Mouse (Mus musculus) hindbrain, postnatal 0 days (tissue): ENCODE data around the gene Mrps18b. TPM values are rescaled to one million over a fixed set of nuclear protein-coding genes. Genes with fewer than 3 reads are reported as not detected.

Experiments used
- ATAC-seq: fragments of 200-750 bp; cut with Nextera tagmentation; 2 replicates; pipeline ENCODE4 v1.8.0; 2017; ENCODE audit warnings: mild to moderate bottlenecking, moderate TSS enrichment, moderate library complexity
- DNase-seq: peaks from one replicate; pipeline ENCODE4 v3.0.0-alpha.2; 2015; ENCODE audit warnings: low spot score
- H3K27ac ChIP-seq: fragments of 300-500 bp; sonication (generic); 2 replicates; pipeline ENCODE4 v1.5.1; 2014; ENCODE audit warnings: mild to moderate bottlenecking
- H3K27me3 ChIP-seq: fragments of 300-500 bp; sonication (generic); 2 replicates; pipeline ENCODE4 v1.6.1; 2014; ENCODE audit warnings: low read length, mixed read lengths; ENCODE audit not compliant: insufficient read depth
- H3K36me3 ChIP-seq: fragments of 300-500 bp; sonication (generic); 2 replicates; pipeline ENCODE4 v1.6.1; 2014; ENCODE audit warnings: low read length, mixed read lengths; ENCODE audit not compliant: insufficient read depth
- H3K4me1 ChIP-seq: fragments of 300-500 bp; sonication (generic); 2 replicates; pipeline ENCODE4 v1.6.1; 2014; ENCODE audit warnings: antibody characterized with exemption, low read length, mixed read lengths; ENCODE audit not compliant: insufficient read depth
- H3K4me2 ChIP-seq: fragments of 300-500 bp; sonication (generic); 2 replicates; pipeline ENCODE4 v1.6.1; 2014; ENCODE audit warnings: low read depth, mild to moderate bottlenecking, low read length, moderate library complexity, mixed read lengths
- H3K4me3 ChIP-seq: fragments of 300-500 bp; sonication (generic); 2 replicates; pipeline ENCODE4 v1.5.1; 2014; ENCODE audit warnings: low read length
- H3K9ac ChIP-seq: fragments of 300-500 bp; sonication (generic); replicated peaks from 2 replicates; pipeline ENCODE4 v1.6.1; 2014; ENCODE audit warnings: mild to moderate bottlenecking, low read length, moderate library complexity, mixed read lengths
- H3K9me3 ChIP-seq: fragments of 300-500 bp; sonication (generic); 2 replicates; pipeline ENCODE4 v1.6.1; 2016; ENCODE audit warnings: low read length, mixed read lengths
- CTCF ChIP-seq: IDR thresholded peaks from 2 replicates; pipeline ENCODE4 v1.5.1; 2016; ENCODE audit warnings: antibody characterized with exemption, control low read depth, low read depth
- WGBS: fragments of 180-500 bp; shearing (Covaris S2); extraction: QIAGEN DNeasy Blood & Tissue Kit; methylation state at CpG from one replicate; pipeline ENCODE4 v1.1.7; 2014; 5-methylcytosine and 5-hydroxymethylcytosine counted together
- polyA plus RNA-seq: library from polyadenylated mRNA; unstranded; fragments of >200 nt; fragmentation: Nextera tagmentation; extraction: Ambion mirVana; gene quantifications from 2 replicates; pipeline ENCODE4 v1.2.1, GENCODE M21; 2015
- total RNA-seq: library from RNA; depleted of rRNA; stranded (reverse); fragments of >200 nt; gene quantifications from 2 replicates; pipeline ENCODE4 v1.2.3, GENCODE M21; 2014

Gene Mrps18b
- total and polyA plus RNA-seq, 2 experiments from 2014 or later: 42.9 to 72.2 TPM

- Histone ChIP-seq H3K4me3 (no peak overlapping the region), H3K27me3 (no peaks in the 10 kb centered on the region), H3K9ac (no peak overlapping the region), H3K36me3 (peaks cover 46% of the 10 kb centered on the region), H3K9me3 (no peaks in the 10 kb centered on the region), H3K4me2 (no peak overlapping the region), H3K27ac (no peak overlapping the region), H3K4me1 (peaks cover 25% of the 10 kb centered on the region)
- DNase-seq (no peak), ATAC-seq (no peak)
- 91% methylated on average over 4 of the region's 4 CpGs for WGBS
- no peak for TF ChIP-seq CTCF
Observed at GRCm38 (mm10) chr17:35923281-35923680, 7.1 kb upstream of the Mrps18b start.

- Histone ChIP-seq H3K4me2 (no peak overlapping the region), H3K36me3 (peaks cover 39% of the 10 kb centered on the region), H3K27me3 (no peaks in the 10 kb centered on the region), H3K27ac (no peak overlapping the region), H3K4me1 (peaks cover 25% of the 10 kb centered on the region), H3K9ac (no peak overlapping the region), H3K9me3 (no peaks in the 10 kb centered on the region), H3K4me3 (no peak overlapping the region)
- ATAC-seq (no peak), DNase-seq (no peak)
- TF ChIP-seq CTCF: no peak
- WGBS: 81% methylated on average over 3 of the region's 3 CpGs
Observed at GRCm38 (mm10) chr17:35922566-35922965, 6.4 kb upstream of the Mrps18b start.

- peaks cover 34% of the 10 kb centered on the region for H3K36me3 ChIP-seq
- no peak overlapping the region for H3K4me3 ChIP-seq
- 71% methylated on average over 4 of the region's 4 CpGs for WGBS
- H3K4me2 ChIP-seq: no peak overlapping the region
- peaks cover 25% of the 10 kb centered on the region for H3K4me1 ChIP-seq
- H3K9ac ChIP-seq: no peak overlapping the region
- ATAC-seq (no peak), DNase-seq (no peak)
- no peaks in the 10 kb centered on the region for H3K27me3 ChIP-seq
- H3K27ac ChIP-seq: no peak overlapping the region
- no peaks in the 10 kb centered on the region for H3K9me3 ChIP-seq
- TF ChIP-seq CTCF: no peak
Observed at GRCm38 (mm10) chr17:35921710-35922109, 5.5 kb upstream of the Mrps18b start.

GRCm38 (mm10) chr17:35920862-35921562 lies 4.8 kb upstream of the Mrps18b start:
- WGBS: 61% methylated on average over 5 of the region's 5 CpGs
- Histone ChIP-seq H3K9ac (no peak overlapping the region), H3K4me2 (no peak overlapping the region)

GRCm38 (mm10) chr17:35920384-35920783 lies 4.2 kb upstream of the Mrps18b start:
- WGBS: 80% methylated on average over 1 of the region's 1 CpGs
- Histone ChIP-seq H3K4me3 (no peak overlapping the region), H3K4me1 (peaks cover 28% of the 10 kb centered on the region), H3K9me3 (no peaks in the 10 kb centered on the region), H3K27ac (peak overlapping the region; percentile 98), H3K27me3 (no peaks in the 10 kb centered on the region), H3K9ac (peak overlapping the region; percentile 97; the same call in 1 of the 2 replicates), H3K36me3 (peaks cover 25% of the 10 kb centered on the region), H3K4me2 (peak overlapping the region; percentile 90)
- no peak for TF ChIP-seq CTCF
- DNase-seq: no peak
- ATAC-seq: no peak

More at GRCm38 (mm10) chr17:35920862-35921562, 4.8 kb upstream of the Mrps18b start:
- peak; percentile 78 for DNase-seq
- peak overlapping the region; percentile 98 for H3K27ac ChIP-seq
- H3K9me3 ChIP-seq: no peaks in the 10 kb centered on the region
- H3K27me3 ChIP-seq: no peaks in the 10 kb centered on the region
- H3K36me3 ChIP-seq: peaks cover 27% of the 10 kb centered on the region
- H3K4me1 ChIP-seq: peaks cover 25% of the 10 kb centered on the region
- peak; percentile 74 for TF ChIP-seq CTCF
- H3K4me3 ChIP-seq: no peak overlapping the region
- no peak for ATAC-seq

- peak overlapping the region; percentile 90 for H3K4me2 ChIP-seq
- no peak for ATAC-seq
- DNase-seq: peak; percentile 17
- H3K27me3 ChIP-seq: no peaks in the 10 kb centered on the region
- peak overlapping the region; percentile 97 for H3K9ac ChIP-seq
- WGBS: 34% methylated on average over 6 of the region's 6 CpGs
- peaks cover 28% of the 10 kb centered on the region for H3K4me1 ChIP-seq
- H3K4me3 ChIP-seq: peak overlapping the region; percentile 73
- peaks cover 20% of the 10 kb centered on the region for H3K36me3 ChIP-seq
- TF ChIP-seq CTCF: no peak
- peak overlapping the region; percentile 98 for H3K27ac ChIP-seq
- no peaks in the 10 kb centered on the region for H3K9me3 ChIP-seq
Observed at GRCm38 (mm10) chr17:35919864-35920301, 3.7 kb upstream of the Mrps18b start.

- 8% methylated on average over 7 of the region's 7 CpGs for WGBS
- Histone ChIP-seq H3K4me2 (peak overlapping the region; percentile 90), H3K27me3 (no peaks in the 10 kb centered on the region), H3K9ac (peak overlapping the region; percentile 97), H3K9me3 (no peaks in the 10 kb centered on the region), H3K27ac (peak overlapping the region; percentile 98), H3K4me3 (peak overlapping the region; percentile 73), H3K36me3 (peaks cover 13% of the 10 kb centered on the region), H3K4me1 (peaks cover 28% of the 10 kb centered on the region)
- DNase-seq: peak; percentile 99
- TF ChIP-seq CTCF: no peak
- peak; percentile 64 for ATAC-seq
Observed at GRCm38 (mm10) chr17:35919060-35919715, 3.0 kb upstream of the Mrps18b start.
